Mouse (Mus musculus) kidney, adult 2 months (tissue): ENCODE data around the gene Ankrd40.

Source experiments
- CTCF ChIP-seq: fragments of 200-500 bp; conservative IDR thresholded peaks from 2 replicates; pipeline ENCODE4 v1.5.1; 2011; ENCODE audit warnings: low read depth, mild to moderate bottlenecking, control low read depth, low read length, moderate library complexity, mixed read lengths; ENCODE audit not compliant: insufficient read depth, insufficient read length
- POLR2A ChIP-seq: fragments of 200-500 bp; IDR thresholded peaks from one replicate; pipeline ENCODE4 v1.6.1; 2011; ENCODE audit warnings: low read depth, low read length, control low read depth

- TF ChIP-seq POLR2A: no peak
- no peak for TF ChIP-seq CTCF
Measured at GRCm38 (mm10) chr11:94287105-94287504, 40.7 kb upstream of the Ankrd40 start.
